Mouse (Mus musculus) bone marrow, adult 2 months (tissue): ENCODE data around the gene Relt. TPM values are rescaled to one million over a fixed set of nuclear protein-coding genes. Genes with fewer than 3 reads are reported as not detected.

Experiments
- H3K27ac ChIP-seq: fragments of 200-500 bp; 2 replicates; pipeline ENCODE4 v1.5.1; 2012; ENCODE audit warnings: low read depth, mild to moderate bottlenecking, control low read depth, inconsistent platforms, low read length; ENCODE audit not compliant: control insufficient read depth, poor library complexity, insufficient read depth
- H3K4me1 ChIP-seq: fragments of 200-500 bp; 2 replicates; pipeline ENCODE4 v1.6.1; 2011; ENCODE audit warnings: low read length; ENCODE audit not compliant: control insufficient read depth, insufficient read depth
- H3K4me3 ChIP-seq: fragments of 200-500 bp; replicated peaks from 2 replicates; pipeline ENCODE3; 2011; ENCODE audit warnings: mild to moderate bottlenecking, low read depth, low read length, control low read depth; ENCODE audit not compliant: control insufficient read depth
- CTCF ChIP-seq: fragments of 200-500 bp; IDR thresholded peaks from 2 replicates; pipeline ENCODE4 v1.5.1; 2011; ENCODE audit warnings: low read length, control low read depth; ENCODE audit not compliant: control insufficient read depth, insufficient read depth
- POLR2A ChIP-seq: fragments of 200-500 bp; IDR thresholded peaks from 2 replicates; pipeline ENCODE4 v1.6.1; 2011; ENCODE audit warnings: low read depth, mild to moderate bottlenecking, control low read depth, low read length, borderline replicate concordance; ENCODE audit not compliant: control insufficient read depth
- WGBS: fragments of 180-500 bp; shearing (Covaris S2); methylation state at CpG from one replicate; pipeline ENCODE4 v1.1.7; 2018; 5-methylcytosine and 5-hydroxymethylcytosine counted together
- polyA plus RNA-seq: library from polyadenylated mRNA; stranded (reverse); fragments of >200 nt; gene quantifications from 2 replicates; pipeline ENCODE4 v1.2.4, GENCODE M21; 2011; ENCODE audit warnings: low replicate concordance; ENCODE audit not compliant: missing spikeins, insufficient read depth, insufficient read length

Gene Relt
- polyA plus RNA-seq, 1 experiment, result 46.1 TPM

DNA sequence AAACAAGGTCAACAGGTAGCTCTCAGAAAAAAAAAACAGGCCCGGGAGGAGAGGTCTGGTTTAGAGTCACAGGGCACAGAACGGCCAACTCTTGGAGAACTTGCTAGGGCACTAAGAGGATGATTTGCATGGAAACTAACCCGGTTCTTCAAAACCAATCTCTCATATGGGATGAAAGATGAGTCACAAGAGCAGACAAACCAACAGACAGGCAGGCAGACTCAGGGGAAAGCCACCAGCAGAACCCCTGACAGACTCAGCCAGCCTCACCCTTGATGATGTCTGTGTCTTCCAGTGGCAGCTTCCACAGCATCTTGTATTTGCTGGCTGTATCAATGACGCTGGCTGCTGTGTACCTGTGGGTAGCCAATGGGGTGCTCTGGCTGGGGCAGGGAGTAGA, 18.7 kb upstream of the Relt start:
- WGBS, result 82% methylated on average over 4 of the region's 4 CpGs
- no peaks in the 10 kb centered on the region for H3K4me1 ChIP-seq
- no peak overlapping the region for H3K4me3 ChIP-seq
- H3K27ac ChIP-seq, result no peak overlapping the region
- no peak for TF ChIP-seq POLR2A

- WGBS, result 78% methylated on average over 9 of the region's 9 CpGs
Measured at GRCm38 (mm10) chr7:100881531-100881930, 18.3 kb upstream of the Relt start.

GRCm38 (mm10) chr7:100879595-100879994, 16.3 kb upstream of the Relt start:
- Histone ChIP-seq H3K27ac (no peak overlapping the region), H3K4me1 (no peaks in the 10 kb centered on the region; the same call in 1 of the 2 replicates), H3K4me3 (no peak overlapping the region)
- 29% methylated on average over 20 of the region's 20 CpGs for WGBS
- TF ChIP-seq POLR2A (no peak), CTCF (peak; percentile 44)

More at GRCm38 (mm10) chr7:100881531-100881930, 18.3 kb upstream of the Relt start:
- Histone ChIP-seq H3K4me1 (no peaks in the 10 kb centered on the region), H3K4me3 (no peak overlapping the region), H3K27ac (no peak overlapping the region)
- no peak for TF ChIP-seq CTCF
- no peak for TF ChIP-seq POLR2A

GRCm38 (mm10) chr7:100876771-100877170, 13.5 kb upstream of the Relt start:
- TF ChIP-seq CTCF, result no peak
- no peak for TF ChIP-seq POLR2A
- H3K4me1 ChIP-seq, result no peaks in the 10 kb centered on the region; the same call in 1 of the 2 replicates
- 83% methylated on average over 9 of the region's 9 CpGs for WGBS
- no peak overlapping the region for H3K27ac ChIP-seq
- no peak overlapping the region for H3K4me3 ChIP-seq

DNA sequence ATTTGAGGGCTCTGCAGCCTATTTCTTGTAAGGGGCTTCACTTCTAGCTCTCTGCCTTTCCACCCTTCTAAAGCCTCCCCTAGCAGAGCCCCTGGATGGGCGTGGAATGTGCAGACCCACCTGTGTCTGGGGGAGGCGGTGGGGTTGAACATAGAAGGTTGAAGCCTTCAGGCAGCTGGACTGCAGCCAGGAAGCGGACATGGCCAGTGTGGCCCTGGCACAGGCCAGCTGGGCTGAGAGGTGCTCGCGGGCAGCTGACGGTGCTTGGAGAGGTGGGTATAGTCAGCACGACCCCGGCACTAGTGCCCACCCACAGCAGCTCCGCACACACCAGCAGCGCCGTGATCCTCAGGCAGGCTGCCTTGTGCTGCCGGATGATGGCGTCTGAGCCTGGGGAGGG, 13.0 kb upstream of the Relt start:
- TF ChIP-seq POLR2A (no peak), CTCF (no peak)
- Histone ChIP-seq H3K27ac (no peak overlapping the region), H3K4me1 (no peaks in the 10 kb centered on the region; the same call in 1 of the 2 replicates), H3K4me3 (no peak overlapping the region)
- WGBS, result 80% methylated on average over 13 of the region's 13 CpGs

- no peak overlapping the region for H3K4me3 ChIP-seq
- no peak overlapping the region for H3K27ac ChIP-seq
- TF ChIP-seq POLR2A (no peak), CTCF (no peak)
- WGBS, result 0% methylated on average over 1 of the region's 1 CpGs
- H3K4me1 ChIP-seq, result no peaks in the 10 kb centered on the region; the same call in 1 of the 2 replicates
Measured at GRCm38 (mm10) chr7:100875822-100876221, 12.6 kb upstream of the Relt start.

DNA sequence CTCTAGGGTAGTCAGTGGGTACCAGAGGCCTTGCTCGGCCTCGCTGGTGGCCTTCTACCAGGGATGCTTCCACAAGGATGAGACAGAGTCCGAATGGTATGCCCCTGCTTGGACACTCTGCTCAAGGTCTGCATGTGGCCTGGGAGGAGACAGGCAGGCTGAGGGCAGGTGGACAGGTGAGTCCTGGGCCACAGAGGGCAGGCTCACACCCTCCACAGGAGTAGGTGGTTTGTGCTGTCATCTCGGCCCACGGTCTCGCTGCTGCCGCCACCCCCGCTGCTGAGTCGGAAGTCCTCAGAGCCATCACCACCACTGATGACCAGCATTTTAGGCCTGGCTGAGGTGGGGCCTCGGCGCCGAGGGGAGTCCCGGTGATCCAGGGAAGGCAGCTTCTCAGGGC, 10.0 kb upstream of the Relt start:
- H3K4me1 ChIP-seq, result peaks cover 14% of the 10 kb centered on the region
- no peak overlapping the region for H3K27ac ChIP-seq
- TF ChIP-seq CTCF (no peak), POLR2A (no peak; the same call in 1 of the 2 replicates)
- H3K4me3 ChIP-seq, result no peak overlapping the region
- 92% methylated on average over 13 of the region's 13 CpGs for WGBS

DNA sequence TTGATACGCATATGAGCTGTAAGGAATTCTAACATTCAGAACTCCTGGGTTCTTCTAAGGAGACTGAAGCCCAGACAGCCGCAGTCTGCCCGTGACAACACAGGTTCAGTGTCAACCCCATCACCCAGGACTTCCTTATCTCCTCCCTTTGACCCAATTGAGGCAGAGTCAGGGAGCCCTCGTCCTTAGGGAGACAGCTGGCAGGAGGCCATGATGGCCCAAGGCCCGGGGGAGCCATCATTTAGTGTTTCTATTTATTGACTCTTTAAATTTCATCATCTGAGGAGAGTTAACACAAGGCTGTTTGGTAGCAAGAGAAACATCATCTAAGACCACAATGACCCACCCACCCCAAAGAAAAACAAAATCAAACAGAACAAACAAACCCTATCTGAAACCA, 8.6 kb upstream of the Relt start:
- WGBS, result 66% methylated on average over 5 of the region's 5 CpGs
- Histone ChIP-seq H3K4me1 (peaks cover 18% of the 10 kb centered on the region), H3K27ac (no peak overlapping the region), H3K4me3 (no peak overlapping the region)
- TF ChIP-seq CTCF (no peak), POLR2A (no peak)

DNA sequence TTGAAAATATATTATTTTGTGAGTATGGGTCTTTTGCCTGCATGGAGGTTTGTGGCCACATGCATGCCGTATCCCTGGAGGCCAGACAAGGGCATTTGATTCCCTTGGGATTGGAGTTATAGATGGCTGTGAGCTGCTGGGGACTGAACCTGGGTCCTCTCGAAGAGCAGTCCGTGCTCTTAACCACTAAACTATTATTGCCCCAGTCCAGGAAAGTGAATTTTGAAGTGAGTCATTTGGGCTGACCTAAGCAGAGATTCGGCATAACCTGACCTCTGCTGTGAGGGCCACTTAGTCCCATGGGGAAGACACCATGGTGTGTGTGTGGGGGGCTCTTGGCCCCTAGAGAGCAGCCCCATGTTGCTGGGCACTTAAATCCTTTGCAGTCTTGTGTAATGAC, 8.1 kb upstream of the Relt start:
- Histone ChIP-seq H3K27ac (no peak overlapping the region), H3K4me1 (peaks cover 18% of the 10 kb centered on the region), H3K4me3 (no peak overlapping the region)
- 81% methylated on average over 4 of the region's 4 CpGs for WGBS
- TF ChIP-seq CTCF (no peak), POLR2A (no peak)
